Mouse (Mus musculus): ENCODE data around the gene 6330409D20Rik.

6330409D20Rik gene

GRCm38 (mm10) chr2:32740916-32741272, at the start of gene 6330409D20Rik:
TSS of gene 6330409D20Rik (minus strand) at chr2:32741016.
- 14% methylated on average over 11 of the region's 11 CpGs for WGBS

DNA sequence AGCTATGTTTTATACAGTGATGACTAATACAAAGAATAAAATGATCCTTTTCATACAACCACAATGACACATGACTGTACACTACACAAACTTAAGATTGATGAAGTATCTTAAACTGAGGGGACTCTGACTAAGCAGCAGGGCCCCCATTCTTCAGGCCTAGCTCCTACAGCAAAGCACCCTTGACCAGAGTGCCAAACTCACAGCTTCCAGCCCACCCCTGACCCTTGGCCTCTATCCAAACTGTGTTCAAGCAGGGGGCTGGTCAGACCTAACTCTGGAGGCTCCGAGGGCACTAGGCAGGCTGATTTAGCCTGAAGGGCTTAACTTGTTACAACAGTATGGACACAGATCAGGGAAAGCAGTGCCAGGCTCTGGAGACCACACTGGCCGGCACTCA, 47.8 kb upstream of the 6330409D20Rik start:
- WGBS = 55% methylated on average over 2 of the region's 2 CpGs

GRCm38 (mm10) chr2:32787176-32787575, 46.4 kb upstream of the 6330409D20Rik start:
- WGBS = 57% methylated on average over 6 of the region's 6 CpGs

GRCm38 (mm10) chr2:32784048-32784681, 43.3 kb upstream of the 6330409D20Rik start, which contains the start of gene Cfap157:
TSS of gene Cfap157 (minus strand) at chr2:32784428.
- 54% methylated on average over 4 of the region's 4 CpGs for WGBS

- 90% methylated on average over 6 of the region's 6 CpGs for WGBS
Observed at GRCm38 (mm10) chr2:32781710-32782109, 40.9 kb upstream of the 6330409D20Rik start.

GRCm38 (mm10) chr2:32779714-32780113, 38.9 kb upstream of the 6330409D20Rik start:
- WGBS = 90% methylated on average over 6 of the region's 6 CpGs

- WGBS = 13% methylated on average over 8 of the region's 8 CpGs
Observed at GRCm38 (mm10) chr2:32779131-32779530, 38.3 kb upstream of the 6330409D20Rik start.

DNA sequence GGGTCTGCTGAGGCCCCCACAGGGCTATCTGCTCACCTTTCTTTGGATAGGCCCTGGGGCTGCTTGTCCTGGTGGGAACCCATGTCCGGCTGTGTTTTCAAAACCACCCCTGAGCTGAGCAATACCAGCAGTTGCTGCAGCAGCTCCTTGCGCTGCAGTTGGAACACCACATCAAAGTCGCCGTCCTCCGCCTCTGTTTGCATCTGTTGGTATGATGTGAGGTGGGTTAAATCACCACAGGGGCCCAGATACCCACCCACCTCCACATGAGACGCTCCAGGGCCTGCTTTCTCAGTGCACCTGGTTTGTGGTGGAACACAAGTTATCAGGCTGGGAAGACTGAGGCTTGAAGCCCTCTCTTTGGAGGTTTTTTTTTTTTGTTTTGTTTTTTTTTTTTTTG, 37.3 kb upstream of the 6330409D20Rik start:
- WGBS = 95% methylated on average over 6 of the region's 6 CpGs

DNA sequence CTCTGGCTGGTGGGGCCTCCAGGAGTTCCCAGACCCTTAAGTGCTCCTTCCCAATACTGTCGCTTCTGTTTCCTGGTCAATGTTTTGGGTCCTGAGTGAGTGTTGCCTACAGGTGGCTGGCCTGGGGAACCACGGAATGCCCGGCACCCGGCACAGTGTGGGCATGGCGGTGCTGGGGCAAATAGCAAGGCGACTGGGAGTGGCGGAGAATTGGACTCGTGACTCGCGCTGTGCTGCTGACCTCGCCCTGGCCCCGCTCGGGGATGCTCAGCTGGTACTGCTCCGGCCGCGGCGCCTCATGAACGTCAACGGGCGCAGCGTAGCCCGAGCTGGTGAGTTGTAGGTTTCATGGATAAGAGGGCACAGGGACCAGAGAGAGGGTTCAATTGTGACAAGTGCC, 35.4 kb upstream of the 6330409D20Rik start:
- WGBS = 31% methylated on average over 22 of the region's 22 CpGs

- under 1% methylated on average over 46 of the region's 46 CpGs for WGBS
Observed at GRCm38 (mm10) chr2:32775359-32776074, 34.7 kb upstream of the 6330409D20Rik start, which contains the start of the genes Ttc16 and Ptrh1. TSS of gene Ttc16 (minus strand) at chr2:32775633. TSS of gene Ptrh1 (plus strand) at chr2:32775786.

DNA sequence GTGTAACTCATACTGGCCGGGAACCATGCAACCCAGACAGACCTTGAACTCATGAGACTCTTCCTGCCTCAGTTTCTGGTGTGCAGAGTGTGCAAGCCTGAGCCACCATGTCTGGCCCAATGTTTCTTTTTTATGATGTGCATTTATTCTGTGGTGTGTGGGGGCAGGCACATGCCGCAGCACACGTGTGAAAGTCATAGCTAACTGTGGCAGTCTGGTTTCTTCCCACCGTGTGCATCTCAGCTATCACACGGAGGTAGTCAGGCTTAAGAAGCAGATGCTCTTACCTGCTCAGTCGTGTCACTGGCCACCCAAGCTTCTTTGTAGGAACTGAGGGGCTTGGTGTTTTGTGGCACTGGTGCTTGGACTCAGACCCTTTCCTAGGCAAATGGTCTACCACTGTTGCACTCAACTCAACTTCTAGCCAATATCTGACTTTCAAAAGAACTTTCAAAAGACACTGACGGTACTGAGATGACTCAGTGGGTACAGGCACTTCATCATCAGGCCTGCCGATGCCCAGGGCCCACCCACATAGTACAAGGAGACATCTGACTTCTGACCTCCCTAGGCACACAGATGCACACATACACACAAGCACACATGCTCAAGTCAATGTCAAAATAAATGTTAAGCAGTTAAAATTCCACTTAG, 31.9 kb upstream of the 6330409D20Rik start:
- WGBS = 68% methylated on average over 8 of the region's 8 CpGs

DNA sequence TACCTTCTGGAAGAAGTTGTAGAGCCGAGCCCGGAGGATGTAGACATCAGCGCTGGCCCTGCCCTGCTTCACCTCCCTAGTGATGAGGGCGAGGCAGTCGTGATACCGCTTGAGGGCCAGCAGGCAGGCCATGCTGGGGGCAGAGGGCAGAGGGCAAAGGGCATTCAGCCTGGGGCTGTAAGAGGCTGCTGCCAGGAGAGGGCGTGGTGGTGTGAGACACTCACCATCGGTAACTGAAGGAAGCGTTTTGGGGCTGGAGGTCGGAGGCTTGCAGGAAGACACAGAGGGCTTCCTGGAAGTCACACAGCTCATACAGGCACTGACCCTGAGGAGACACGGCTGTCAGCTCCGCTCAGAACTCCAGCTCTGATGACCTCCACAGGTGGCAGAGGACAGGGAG, 31.1 kb upstream of the 6330409D20Rik start:
- 50% methylated on average over 12 of the region's 12 CpGs for WGBS

- WGBS = 73% methylated on average over 5 of the region's 5 CpGs
Observed at GRCm38 (mm10) chr2:32769327-32770085, 28.7 kb upstream of the 6330409D20Rik start.

GRCm38 (mm10) chr2:32768661-32769285, 28.0 kb upstream of the 6330409D20Rik start:
- 60% methylated on average over 19 of the region's 19 CpGs for WGBS

GRCm38 (mm10) chr2:32767241-32767640, 26.4 kb upstream of the 6330409D20Rik start:
- 86% methylated on average over 12 of the region's 12 CpGs for WGBS

DNA sequence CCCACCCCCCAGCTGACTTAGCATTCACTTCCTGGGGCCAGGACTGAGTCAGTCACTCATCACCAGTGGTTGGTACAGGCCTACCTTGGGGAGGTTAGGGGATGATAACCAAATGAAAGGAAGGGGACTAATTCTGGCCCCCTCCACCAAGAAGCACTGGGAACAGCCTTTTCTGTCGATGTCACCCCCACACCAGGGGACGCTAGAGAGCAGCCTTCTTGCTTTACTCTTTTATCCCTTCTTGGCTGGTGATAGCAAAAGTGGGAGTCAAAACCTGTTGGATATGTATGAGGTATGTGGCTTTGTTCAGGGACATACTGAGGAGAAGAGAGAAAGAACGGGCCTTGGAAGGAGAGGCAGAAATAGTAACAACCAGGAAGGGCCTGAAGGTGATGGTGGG, 22.5 kb upstream of the 6330409D20Rik start:
- 48% methylated on average over 3 of the region's 3 CpGs for WGBS

DNA sequence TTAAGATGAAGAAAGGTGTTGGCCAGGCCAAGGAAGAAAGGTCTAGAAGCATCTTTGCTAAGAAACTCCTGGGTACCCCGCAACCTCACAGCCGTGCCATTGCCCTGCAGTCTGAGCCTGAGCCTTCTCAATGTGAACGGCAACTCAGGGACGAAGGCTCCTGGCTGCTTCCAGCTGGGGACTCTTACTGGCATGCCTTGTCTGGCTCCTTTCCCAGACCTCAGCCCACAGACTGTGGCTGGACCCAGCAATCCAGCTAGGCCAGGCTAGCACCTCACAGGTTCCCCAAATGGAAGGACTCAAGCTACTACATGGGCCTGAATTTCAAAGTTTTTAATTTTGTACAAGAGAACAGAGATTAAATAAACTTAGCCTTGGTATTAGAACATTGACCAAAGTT, 21.0 kb upstream of the 6330409D20Rik start:
- 47% methylated on average over 4 of the region's 4 CpGs for WGBS

- WGBS = 79% methylated on average over 14 of the region's 14 CpGs
Observed at GRCm38 (mm10) chr2:32761361-32761760, 20.5 kb upstream of the 6330409D20Rik start.

DNA sequence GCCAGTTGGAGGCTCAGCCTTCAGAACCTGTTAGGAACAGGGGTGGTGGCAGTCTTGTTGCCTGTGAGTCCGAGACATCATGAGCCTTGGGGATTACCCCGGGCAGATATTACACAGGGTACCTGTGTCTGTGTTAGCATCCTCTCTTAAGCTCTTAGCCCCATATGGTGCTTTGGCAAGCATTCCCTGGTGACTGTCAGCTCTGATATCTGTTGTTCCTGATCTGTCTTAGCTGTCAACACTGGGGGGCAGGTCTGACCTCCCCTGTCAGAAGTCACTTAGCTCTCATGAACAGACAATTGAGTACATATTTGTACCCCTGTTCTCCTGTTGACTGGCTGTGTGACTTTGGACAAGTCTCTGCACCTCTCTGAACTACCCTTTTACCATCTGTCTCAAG, 18.2 kb upstream of the 6330409D20Rik start:
- 81% methylated on average over 2 of the region's 2 CpGs for WGBS

DNA sequence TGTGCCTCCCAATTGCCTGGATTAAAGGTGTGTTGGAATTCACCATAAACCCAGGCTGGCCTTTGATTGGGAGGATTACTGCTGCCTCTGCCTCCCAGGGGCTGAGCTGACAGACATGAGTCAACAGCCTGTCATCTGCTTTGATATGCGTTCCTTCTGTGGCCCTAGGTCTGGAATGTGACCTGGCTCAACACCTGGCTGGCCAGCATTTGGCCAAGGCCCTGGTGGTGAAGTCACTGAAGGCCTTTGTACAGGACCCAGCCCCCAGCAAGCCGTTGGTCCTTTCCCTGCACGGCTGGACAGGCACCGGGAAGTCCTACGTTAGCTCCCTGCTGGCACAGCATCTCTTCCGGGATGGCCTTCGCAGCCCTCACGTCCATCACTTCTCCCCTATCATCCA, 17.7 kb upstream of the 6330409D20Rik start:
- 80% methylated on average over 8 of the region's 8 CpGs for WGBS

DNA sequence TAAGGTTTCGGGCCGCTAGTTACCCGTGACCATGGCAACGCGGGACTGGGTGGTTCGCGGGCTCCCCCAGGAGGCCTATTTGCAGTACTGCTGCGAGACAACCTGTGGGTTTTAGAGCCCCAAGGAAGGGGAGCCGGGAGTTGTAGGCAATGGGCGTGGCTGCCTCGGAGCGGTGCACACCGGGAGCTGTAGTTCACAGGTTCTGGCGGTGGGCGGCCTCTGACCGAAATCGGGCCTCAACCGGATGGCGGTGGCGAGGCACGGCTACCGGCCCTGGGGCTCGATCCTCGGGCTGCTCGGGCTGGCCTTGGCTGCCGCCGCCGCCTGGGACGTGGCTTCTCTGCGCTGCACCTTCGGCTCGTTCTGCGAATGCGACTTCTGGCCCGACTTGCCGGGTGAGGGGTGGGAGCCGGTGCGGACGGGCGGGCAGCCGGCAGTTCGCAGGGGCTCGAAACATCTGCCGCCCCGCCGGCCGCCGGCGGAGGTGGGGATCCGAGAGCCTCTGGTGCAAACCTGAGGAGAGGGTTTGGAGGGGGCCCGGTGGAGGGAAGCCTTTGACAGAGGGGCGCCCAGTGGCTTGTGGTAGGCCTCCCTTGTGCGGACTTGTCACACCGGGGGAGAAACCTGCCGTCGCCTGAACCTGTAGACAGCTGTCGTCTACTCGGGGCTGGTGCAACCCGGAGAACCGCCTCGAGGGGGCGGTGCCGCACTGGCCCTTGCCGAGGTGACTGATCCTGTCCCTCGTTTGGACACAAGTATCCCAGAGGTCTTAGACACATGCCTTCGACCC, 16.4 kb upstream of the 6330409D20Rik start, which contains the start of gene Tor2a:
Tor2a (plus strand) TSS at position 179 of the 790 bp plus-strand sequence.
- WGBS = under 1% methylated on average over 66 of the region's 66 CpGs
